In the genomic region with DNA sequence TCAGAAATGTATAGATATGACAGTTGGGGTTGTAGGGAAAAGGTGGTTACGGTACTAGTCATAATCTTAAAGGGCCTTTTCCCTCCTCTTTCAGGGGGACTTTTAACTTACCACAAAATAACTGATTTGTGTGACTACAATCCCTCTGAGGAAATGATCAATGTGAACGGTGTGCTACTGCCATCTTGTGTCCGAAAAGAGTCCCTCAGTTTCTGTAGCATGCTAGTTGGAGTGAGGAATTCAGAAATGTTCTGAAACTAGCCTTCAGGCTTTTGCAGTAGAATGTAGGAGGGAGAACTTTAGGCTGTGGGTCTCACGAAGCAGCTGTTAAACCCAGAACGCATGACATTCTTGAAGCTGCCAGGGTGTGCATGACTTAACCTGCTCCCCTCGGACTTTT, we compare ENCODE assay signal across 8 mouse cellular contexts.
DNase-seq lines count a peak whose midpoint lies in the region; ATAC-seq lines count a peak whose summit lies in the region.

No protein-coding gene starts in this region.

- H3K9ac ChIP-seq in embryonic facial prominence, embryonic 11.5 days (replicated peaks; ENCODE audit: low read length): no peak overlapping the region
- H3K9ac ChIP-seq in midbrain, embryonic 11.5 days (ENCODE audit: low read length): no peak overlapping the region

- H3K36me3 ChIP-seq in embryonic facial prominence, embryonic 11.5 days (replicated peaks; ENCODE audit: control insufficient read depth, insufficient read depth, low read depth, low read length): no peaks in the 10 kb centered on the region
- H3K36me3 ChIP-seq in midbrain, embryonic 11.5 days (ENCODE audit: control insufficient read depth, insufficient read depth, low read length): no peaks in the 10 kb centered on the region

- no peaks in the 10 kb centered on the region for H3K27me3 ChIP-seq in embryonic facial prominence, embryonic 11.5 days (ENCODE audit: control insufficient read depth, insufficient read depth, low read length)
- no peaks in the 10 kb centered on the region for H3K27me3 ChIP-seq in midbrain, embryonic 11.5 days (ENCODE audit: control insufficient read depth, insufficient read depth, low read length)

- H3K9me3 ChIP-seq in embryonic facial prominence, embryonic 11.5 days (replicated peaks; ENCODE audit: control insufficient read depth, low read length): no peaks in the 10 kb centered on the region
- H3K9me3 ChIP-seq in midbrain, embryonic 11.5 days (ENCODE audit: control insufficient read depth, low read length): no peaks in the 10 kb centered on the region

- 21% methylated on average over 6 of the region's 6 CpGs for WGBS in embryonic facial prominence, embryonic 11.5 days
- WGBS in midbrain, embryonic 11.5 days: 38% methylated on average over 6 of the region's 6 CpGs

- no peak overlapping the region for H3K4me3 ChIP-seq in embryonic facial prominence, embryonic 11.5 days (ENCODE audit: low read depth, low read length)
- no peak overlapping the region for H3K4me3 ChIP-seq in midbrain, embryonic 11.5 days (ENCODE audit: low read depth, low read length)

- no peak overlapping the region for H3K4me2 ChIP-seq in embryonic facial prominence, embryonic 11.5 days (ENCODE audit: low read depth, low read length)
- H3K4me2 ChIP-seq in midbrain, embryonic 11.5 days: no peak overlapping the region

- H3K27ac ChIP-seq in embryonic facial prominence, embryonic 11.5 days (replicated peaks; ENCODE audit: low read depth, low read length): no peak overlapping the region
- no peak overlapping the region for H3K27ac ChIP-seq in midbrain, embryonic 11.5 days (ENCODE audit: low read depth, low read length)

- H3K4me1 ChIP-seq in embryonic facial prominence, embryonic 11.5 days (ENCODE audit: control insufficient read depth, insufficient read depth, low read length): no peaks in the 10 kb centered on the region
- no peaks in the 10 kb centered on the region for H3K4me1 ChIP-seq in midbrain, embryonic 11.5 days (ENCODE audit: control insufficient read depth, insufficient read depth, low read length)

- ATAC-seq in embryonic facial prominence, embryonic 11.5 days (replicated peaks; ENCODE audit: insufficient number of reproducible peaks, low FRiP score, low TSS enrichment, low read depth): no peak; the same call in 1 of the 2 replicates
- ATAC-seq in midbrain, embryonic 11.5 days (ENCODE audit: low FRiP score): peak; percentile 78
- ATAC-seq in activated CD4-positive, CD25-positive, alpha-beta regulatory T cell, adult 4 months: no peak

- peak; percentile 57 for DNase-seq in ES-CJ7 (ENCODE audit: low read depth, low spot score)
- DNase-seq in adrenal gland, adult 8-10 months: peak; percentile 9
- DNase-seq in embryonic facial prominence, embryonic 11.5 days (ENCODE audit: low spot score): peak; percentile 89
- DNase-seq in heart, postnatal 4 days: peak; percentile 78
- DNase-seq in layer of hippocampus, adult 9-11 months: peak; percentile 7
- peak; percentile 93 for DNase-seq in midbrain, embryonic 11.5 days (ENCODE audit: low spot score, missing footprints)
- DNase-seq in testis, postnatal 14 days (ENCODE audit: low spot score): peak; percentile 28

Comparison
In these comparisons a context has a peak if more than half of its experiments do, and no peak if none do; other contexts are left out.
1. DNase-seq: peak in every context shown above with its lines; median percentile 93 in midbrain, embryonic 11.5 days; 89 in embryonic facial prominence, embryonic 11.5 days; 78 in heart, postnatal 4 days; 57 in ES-CJ7; 28 in testis, postnatal 14 days; 9 in adrenal gland, adult 8-10 months; 7 in layer of hippocampus, adult 9-11 months.